Mouse (Mus musculus): ENCODE results near the gene Ppp2r5a. TPM values are rescaled to one million over a fixed set of nuclear protein-coding genes. Genes with fewer than 3 reads are reported as not detected.

Gene Ppp2r5a
- polyA plus RNA-seq, 1 experiment from 2014 or later = 12.6 TPM

- Histone ChIP-seq H3K4me2 (replicated peaks) (no peak overlapping the region), H3K36me3 (replicated peaks; ENCODE audit: control insufficient read depth, insufficient read depth) (peaks cover 17% of the 10 kb centered on the region), H3K27ac (no peak overlapping the region), H3K4me3 (replicated peaks; ENCODE audit: low read length) (no peak overlapping the region), H3K4me1 (replicated peaks; ENCODE audit: control insufficient read depth, insufficient read depth, low read length) (no peaks in the 10 kb centered on the region), H3K9ac (no peak overlapping the region), H3K27me3 (ENCODE audit: control insufficient read depth, insufficient read depth, low read length) (no peaks in the 10 kb centered on the region), H3K9me3 (ENCODE audit: control insufficient read depth, low read length) (no peaks in the 10 kb centered on the region)
- ATAC-seq (ENCODE audit: low FRiP score) (no peak), DNase-seq (ENCODE audit: low spot score) (no peak)
- WGBS = 79% methylated on average over 3 of the region's 3 CpGs
These were observed 99.3 kb downstream of the Ppp2r5a start for GRCm38 (mm10) chr1:191303736-191304135.

Other genes with a start within 250 kb of the Ppp2r5a start
- gene Fam71a, start 238.5 kb downstream of the Ppp2r5a start, polyA plus RNA-seq (2014; fragmentation: Nextera tagmentation; extraction: Ambion mirVana) = not detected in 2 replicates
- 1.4 and 1.8 TPM in 2 replicates for gene Atf3, start 185.2 kb downstream of the Ppp2r5a start, polyA plus RNA-seq (2014; fragmentation: Nextera tagmentation; extraction: Ambion mirVana)
- 161 and 166 TPM in 2 replicates for gene Nenf, start 85.1 kb downstream of the Ppp2r5a start, polyA plus RNA-seq (2014; fragmentation: Nextera tagmentation; extraction: Ambion mirVana)
- gene Tmem206, start 77.4 kb downstream of the Ppp2r5a start, polyA plus RNA-seq (2014; fragmentation: Nextera tagmentation; extraction: Ambion mirVana) = 35.9 and 38.0 TPM in 2 replicates
- gene Dtl, start 172.3 kb upstream of the Ppp2r5a start, polyA plus RNA-seq (2014; fragmentation: Nextera tagmentation; extraction: Ambion mirVana) = 7.7 and 7.8 TPM in 2 replicates
- gene Ints7, start 172.4 kb upstream of the Ppp2r5a start, polyA plus RNA-seq (2014; fragmentation: Nextera tagmentation; extraction: Ambion mirVana) = 28.7 and 34.7 TPM in 2 replicates

Data from hindbrain, embryonic 14.5 days (tissue).